Mouse (Mus musculus) forebrain, embryonic 15.5 days (tissue): ENCODE measurements around the gene Hivep1. TPM values are rescaled to one million over a fixed set of nuclear protein-coding genes. Genes with fewer than 3 reads are reported as not detected.
A peak's percentile ranks its signal among the peaks of the same experiment; 100 is the strongest.

Experiments used
- ATAC-seq: fragments of 200-750 bp; cut with Nextera tagmentation; replicated peaks from 2 replicates; pipeline ENCODE4 v1.8.0; 2017; ENCODE audit warnings: mild to moderate bottlenecking, moderate TSS enrichment, moderate library complexity
- H3K27ac ChIP-seq: fragments of 300-500 bp; sonication (generic); replicated peaks from 2 replicates; pipeline ENCODE4 v1.5.1; 2015; ENCODE audit warnings: mild to moderate bottlenecking, inconsistent platforms
- H3K27me3 ChIP-seq: fragments of 300-500 bp; sonication (generic); 2 replicates; pipeline ENCODE4 v1.6.1; 2015; ENCODE audit warnings: inconsistent platforms
- H3K36me3 ChIP-seq: fragments of 300-500 bp; sonication (generic); 2 replicates; pipeline ENCODE4 v1.6.1; 2015; ENCODE audit warnings: mild to moderate bottlenecking, inconsistent platforms
- H3K4me1 ChIP-seq: fragments of 300-500 bp; sonication (generic); 2 replicates; pipeline ENCODE4 v1.6.1; 2015; ENCODE audit warnings: inconsistent platforms
- H3K4me2 ChIP-seq: fragments of 300-500 bp; sonication (generic); replicated peaks from 2 replicates; pipeline ENCODE4 v1.6.1; 2015; ENCODE audit warnings: mild to moderate bottlenecking, inconsistent platforms
- H3K4me3 ChIP-seq: fragments of 300-500 bp; sonication (generic); 2 replicates; pipeline ENCODE4 v1.5.1; 2015; ENCODE audit warnings: mild to moderate bottlenecking, inconsistent platforms
- H3K9ac ChIP-seq: fragments of 300-500 bp; sonication (generic); replicated peaks from 2 replicates; pipeline ENCODE4 v1.6.1; 2015; ENCODE audit warnings: mild to moderate bottlenecking, inconsistent platforms
- H3K9me3 ChIP-seq: fragments of 300-500 bp; sonication (generic); 2 replicates; pipeline ENCODE4 v1.6.1; 2016; ENCODE audit warnings: inconsistent platforms
- WGBS: fragments of 180-500 bp; shearing (Covaris S2); methylation state at CpG from one replicate; pipeline ENCODE4 v1.1.7; 2015; ENCODE audit warnings: mixed read lengths; 5-methylcytosine and 5-hydroxymethylcytosine counted together
- polyA plus RNA-seq: library from polyadenylated mRNA; unstranded; fragments of >200 nt; fragmentation: Nextera tagmentation; extraction: Ambion mirVana; gene quantifications from 2 replicates; pipeline ENCODE4 v1.2.1, GENCODE M21; 2015

Gene Hivep1
- polyA plus RNA-seq, 1 experiment from 2014 or later: 21.9 TPM

DNA sequence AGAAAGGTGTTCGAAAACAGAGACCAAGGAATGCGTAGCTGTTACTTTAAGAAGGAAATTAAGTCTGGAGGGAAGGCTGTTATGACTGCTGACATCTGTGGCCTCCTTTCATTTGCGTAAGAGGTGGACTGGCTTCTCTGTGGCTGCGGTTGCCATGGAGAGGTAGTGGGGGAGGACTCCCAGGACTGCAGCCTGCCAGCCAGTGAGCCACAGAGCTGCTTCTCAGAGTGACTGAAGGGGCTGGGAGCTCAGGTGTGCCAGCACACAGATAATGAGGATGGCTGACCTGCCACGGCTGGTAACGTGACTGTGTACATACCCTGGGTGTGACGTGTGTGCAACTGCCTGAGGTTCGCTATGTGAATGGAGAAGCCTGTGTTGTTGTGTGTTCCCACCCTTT lies 51.2 kb downstream of the Hivep1 start:
- ATAC-seq: peak; percentile 90
- 12% methylated on average over 8 of the region's 8 CpGs for WGBS
- Histone ChIP-seq H3K4me1 (peaks cover 32% of the 10 kb centered on the region), H3K9me3 (no peaks in the 10 kb centered on the region), H3K9ac (peak overlapping the region; percentile 23; the same call in 1 of the 2 replicates), H3K4me3 (peak overlapping the region; percentile 15), H3K36me3 (no peaks in the 10 kb centered on the region), H3K4me2 (peak overlapping the region; percentile 24), H3K27me3 (no peaks in the 10 kb centered on the region), H3K27ac (peak overlapping the region; percentile 65)

DNA sequence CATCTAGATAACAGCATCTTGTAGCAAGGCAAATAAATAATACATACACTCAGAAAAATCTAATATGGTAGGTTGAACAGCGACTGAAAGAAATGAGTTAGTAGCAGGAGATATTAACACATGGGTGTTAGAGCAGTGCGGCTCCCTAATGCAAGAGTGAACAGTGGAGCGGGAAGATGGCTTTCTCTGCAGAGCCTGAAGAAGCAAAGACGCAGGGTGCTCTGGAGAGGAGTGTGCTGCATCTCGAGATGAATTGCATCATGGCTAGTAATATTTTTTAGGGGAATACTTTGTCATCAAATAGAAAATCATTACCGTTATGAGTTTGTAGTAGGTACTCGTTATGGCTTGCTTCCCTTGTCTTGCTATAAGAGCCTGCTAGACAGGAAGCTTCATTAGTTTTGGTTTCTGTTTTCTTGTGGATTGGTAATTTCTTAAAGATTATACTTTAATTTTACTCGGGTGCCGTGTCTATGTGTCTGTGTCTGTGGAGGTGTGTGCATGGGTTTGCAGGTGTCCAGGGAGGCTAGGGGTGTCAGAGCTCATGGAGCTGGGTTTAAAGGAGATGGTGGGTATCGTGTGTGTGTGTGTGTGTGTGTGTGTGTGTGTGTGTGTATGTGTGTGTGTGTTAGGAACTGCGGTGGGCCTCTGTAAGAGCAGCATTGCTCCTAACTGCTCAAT lies 51.8 kb downstream of the Hivep1 start:
- Histone ChIP-seq H3K9ac (peak overlapping the region; percentile 23; the same call in 1 of the 2 replicates), H3K27me3 (no peaks in the 10 kb centered on the region), H3K4me2 (peak overlapping the region; percentile 24), H3K4me1 (peaks cover 32% of the 10 kb centered on the region), H3K36me3 (no peaks in the 10 kb centered on the region), H3K9me3 (no peaks in the 10 kb centered on the region), H3K27ac (peak overlapping the region; percentile 65), H3K4me3 (peak overlapping the region; percentile 15; the same call in 1 of the 2 replicates)
- WGBS: 61% methylated on average over 11 of the region's 11 CpGs
- peak; percentile 71; the same call in 1 of the 2 replicates for ATAC-seq

DNA sequence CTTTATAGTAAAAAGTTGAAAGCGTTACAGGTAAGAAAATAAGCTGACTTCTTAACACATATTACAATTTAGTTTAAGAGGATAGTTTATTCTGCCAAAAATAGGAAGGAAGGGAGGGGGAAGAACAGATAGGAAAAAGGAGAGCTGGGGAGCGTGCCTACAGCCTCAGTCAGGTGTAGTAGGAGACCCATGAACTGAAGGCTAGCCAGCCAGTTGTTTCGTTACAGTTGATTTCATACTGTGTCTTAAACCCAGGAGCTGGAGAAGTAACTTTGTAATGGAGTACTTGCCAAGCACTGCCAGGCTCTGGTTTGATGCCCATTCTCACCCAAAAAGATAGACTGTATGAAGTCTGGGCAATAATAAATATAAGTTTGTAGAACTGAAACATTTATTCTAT lies 52.5 kb downstream of the Hivep1 start:
- Histone ChIP-seq H3K36me3 (no peaks in the 10 kb centered on the region), H3K4me3 (no peak overlapping the region), H3K27me3 (no peaks in the 10 kb centered on the region), H3K4me2 (no peak overlapping the region), H3K4me1 (peaks cover 32% of the 10 kb centered on the region), H3K27ac (no peak overlapping the region), H3K9ac (no peak overlapping the region), H3K9me3 (no peaks in the 10 kb centered on the region)
- 86% methylated on average over 3 of the region's 3 CpGs for WGBS
- no peak for ATAC-seq

DNA sequence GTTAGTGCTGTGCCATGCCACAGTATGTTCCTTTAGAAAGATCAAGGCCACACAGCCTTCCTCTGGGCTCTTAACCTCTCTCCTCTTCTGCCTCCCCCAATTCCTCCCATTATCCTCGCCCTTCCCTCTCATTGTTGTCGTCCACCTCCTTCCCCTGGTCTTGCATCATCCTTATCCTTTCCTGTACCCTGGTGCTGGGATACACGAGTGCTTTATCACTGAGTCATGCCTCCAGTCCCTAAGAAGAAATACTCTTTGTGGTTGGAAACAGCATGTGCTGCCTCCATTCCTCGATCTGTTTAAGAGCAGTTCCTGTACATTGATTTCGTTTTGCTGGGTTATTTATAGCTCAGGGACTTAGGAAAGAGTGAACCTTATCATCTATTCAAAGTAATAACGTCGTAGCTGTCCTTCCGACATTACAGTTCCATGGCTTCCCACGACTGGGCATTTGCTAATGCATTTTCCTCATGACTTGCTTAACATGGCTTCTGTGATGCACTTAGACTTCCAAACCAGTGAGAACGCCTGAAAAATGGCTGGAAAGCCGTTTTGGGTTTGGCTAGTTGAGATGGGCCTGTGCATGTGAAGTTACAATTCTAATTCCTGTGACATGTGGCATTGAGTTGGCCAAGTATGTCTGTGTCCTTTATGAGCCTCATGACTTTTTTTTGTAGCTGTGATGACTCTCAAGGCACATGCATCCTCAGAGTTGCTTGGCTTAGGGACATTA lies 56.8 kb downstream of the Hivep1 start:
- Histone ChIP-seq H3K4me3 (no peak overlapping the region), H3K4me2 (no peak overlapping the region), H3K27ac (no peak overlapping the region), H3K9ac (no peak overlapping the region), H3K36me3 (no peaks in the 10 kb centered on the region), H3K9me3 (no peaks in the 10 kb centered on the region), H3K27me3 (no peaks in the 10 kb centered on the region), H3K4me1 (peaks cover 3% of the 10 kb centered on the region)
- ATAC-seq: no peak
- WGBS: 85% methylated on average over 11 of the region's 11 CpGs

DNA sequence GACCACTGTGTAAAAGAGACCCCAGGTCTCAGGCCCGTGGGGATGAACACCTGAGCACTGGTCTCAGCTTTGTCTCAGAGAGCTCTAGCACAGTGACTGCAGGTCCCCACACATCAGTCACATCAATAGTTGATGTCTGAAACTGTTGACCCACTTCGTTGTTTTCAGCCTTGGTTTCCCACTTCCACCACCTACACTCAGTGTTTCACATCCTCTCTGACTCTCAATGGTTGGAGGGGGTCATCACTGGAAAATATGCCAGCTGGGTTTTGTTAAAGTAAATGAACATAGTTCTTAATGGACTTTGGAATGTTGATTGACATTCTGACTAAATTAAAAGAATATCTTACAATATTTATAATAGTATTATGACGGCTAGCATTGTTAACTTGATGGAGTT lies 58.6 kb downstream of the Hivep1 start:
- ATAC-seq: no peak

DNA sequence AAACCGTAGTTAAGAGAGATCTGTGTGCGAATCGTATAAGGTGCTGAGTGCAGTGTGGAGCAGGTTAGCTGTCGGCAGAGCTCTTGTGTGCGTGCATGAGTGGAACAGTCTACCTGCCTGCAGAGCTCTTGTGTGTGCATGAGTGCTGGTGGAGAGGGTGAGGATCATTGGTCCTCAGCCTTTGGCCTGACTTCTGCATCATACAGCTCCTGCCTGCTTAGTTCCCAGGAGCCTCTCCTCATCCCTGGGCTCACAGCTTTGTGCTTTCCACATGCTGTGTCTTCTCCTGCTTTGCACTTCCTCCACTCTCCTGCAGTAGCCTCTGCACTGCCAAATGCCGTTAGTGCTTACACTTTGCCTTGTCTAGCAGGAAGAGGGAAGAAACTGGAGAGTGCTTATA lies 60.2 kb downstream of the Hivep1 start:
- 82% methylated on average over 6 of the region's 6 CpGs for WGBS
- H3K4me2 ChIP-seq: no peak overlapping the region
- H3K9me3 ChIP-seq: no peaks in the 10 kb centered on the region
- no peak overlapping the region for H3K9ac ChIP-seq
- H3K4me3 ChIP-seq: no peak overlapping the region
- no peaks in the 10 kb centered on the region for H3K27me3 ChIP-seq
- H3K36me3 ChIP-seq: no peaks in the 10 kb centered on the region
- no peak overlapping the region for H3K27ac ChIP-seq
- no peak for ATAC-seq
- H3K4me1 ChIP-seq: no peaks in the 10 kb centered on the region

More for the DNA sequence above, 58.6 kb downstream of the Hivep1 start:
- Histone ChIP-seq H3K4me2 (no peak overlapping the region), H3K36me3 (no peaks in the 10 kb centered on the region), H3K9me3 (no peaks in the 10 kb centered on the region), H3K9ac (no peak overlapping the region), H3K4me3 (no peak overlapping the region), H3K27ac (no peak overlapping the region), H3K4me1 (no peaks in the 10 kb centered on the region), H3K27me3 (no peaks in the 10 kb centered on the region)
- WGBS: 86% methylated on average over 3 of the region's 3 CpGs

DNA sequence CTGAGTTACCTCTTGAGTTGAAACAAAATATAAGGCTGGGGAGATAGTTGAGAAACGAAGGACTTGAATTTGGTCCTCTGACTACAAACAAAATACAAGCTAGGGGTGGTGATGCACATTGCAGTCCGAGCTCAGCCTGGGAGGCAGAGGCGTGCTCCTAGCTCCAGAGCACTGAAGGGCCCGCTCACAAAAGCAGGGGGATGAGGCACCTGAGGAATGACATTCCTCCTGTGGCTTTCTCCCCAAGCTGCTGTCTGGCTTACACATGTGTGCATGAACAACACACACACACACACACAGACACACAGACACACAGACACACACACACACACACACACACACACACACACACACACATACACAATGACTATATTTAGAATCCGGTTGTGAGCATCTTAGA lies 60.9 kb downstream of the Hivep1 start:
- H3K36me3 ChIP-seq: no peaks in the 10 kb centered on the region
- H3K27ac ChIP-seq: no peak overlapping the region
- H3K9me3 ChIP-seq: no peaks in the 10 kb centered on the region
- H3K4me3 ChIP-seq: no peak overlapping the region
- no peak for ATAC-seq
- no peaks in the 10 kb centered on the region for H3K27me3 ChIP-seq
- no peak overlapping the region for H3K4me2 ChIP-seq
- no peak overlapping the region for H3K9ac ChIP-seq
- 71% methylated on average over 5 of the region's 5 CpGs for WGBS
- H3K4me1 ChIP-seq: no peaks in the 10 kb centered on the region

DNA sequence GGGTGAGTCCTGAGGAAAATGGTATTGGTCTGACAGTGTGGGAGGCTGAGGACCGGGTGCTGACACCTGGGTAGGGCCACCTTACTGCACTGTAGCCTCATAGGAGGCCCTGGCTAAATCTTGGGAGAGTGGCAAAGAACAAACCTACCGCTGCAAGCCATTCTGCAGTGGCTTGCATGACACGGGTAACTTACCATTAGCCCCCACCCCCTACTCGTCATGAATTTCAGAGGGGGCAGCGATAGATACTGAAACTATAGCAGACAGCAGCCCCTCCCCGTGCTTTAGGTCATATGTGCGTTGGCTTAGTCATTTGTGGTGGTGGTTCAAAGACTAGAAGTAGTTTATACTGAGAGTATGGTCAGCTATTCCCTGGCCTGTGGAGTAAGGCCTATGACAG lies 61.8 kb downstream of the Hivep1 start:
- H3K9me3 ChIP-seq: no peaks in the 10 kb centered on the region
- H3K36me3 ChIP-seq: no peaks in the 10 kb centered on the region
- no peak overlapping the region for H3K4me3 ChIP-seq
- H3K4me2 ChIP-seq: no peak overlapping the region
- no peaks in the 10 kb centered on the region for H3K27me3 ChIP-seq
- WGBS: 91% methylated on average over 7 of the region's 7 CpGs
- no peak overlapping the region for H3K9ac ChIP-seq
- H3K4me1 ChIP-seq: no peaks in the 10 kb centered on the region
- no peak for ATAC-seq
- H3K27ac ChIP-seq: no peak overlapping the region

DNA sequence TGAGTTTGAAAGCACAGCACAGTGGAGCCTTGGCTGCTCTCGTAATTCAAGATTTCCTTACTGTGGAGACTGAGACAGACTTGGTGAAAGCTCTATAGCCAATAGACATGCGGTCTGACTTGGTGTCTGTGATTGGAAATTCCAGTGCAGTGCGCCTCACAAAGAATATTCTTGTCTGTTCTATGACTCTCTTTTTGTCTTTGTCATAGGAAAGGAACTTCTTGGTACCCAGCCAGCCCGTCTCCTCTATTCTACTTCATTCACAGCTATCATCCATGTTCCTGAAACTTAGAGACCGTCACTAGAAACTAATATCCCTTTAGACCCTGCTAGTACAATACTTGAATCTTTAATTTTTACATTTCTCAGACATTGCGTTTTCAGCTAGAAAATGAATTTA lies 64.5 kb downstream of the Hivep1 start:
- no peaks in the 10 kb centered on the region for H3K36me3 ChIP-seq
- H3K27me3 ChIP-seq: no peaks in the 10 kb centered on the region
- WGBS: 87% methylated on average over 6 of the region's 6 CpGs
- no peak for ATAC-seq
- H3K9ac ChIP-seq: no peak overlapping the region
- no peaks in the 10 kb centered on the region for H3K9me3 ChIP-seq
- H3K4me3 ChIP-seq: no peak overlapping the region
- no peak overlapping the region for H3K27ac ChIP-seq
- no peaks in the 10 kb centered on the region for H3K4me1 ChIP-seq
- H3K4me2 ChIP-seq: no peak overlapping the region

DNA sequence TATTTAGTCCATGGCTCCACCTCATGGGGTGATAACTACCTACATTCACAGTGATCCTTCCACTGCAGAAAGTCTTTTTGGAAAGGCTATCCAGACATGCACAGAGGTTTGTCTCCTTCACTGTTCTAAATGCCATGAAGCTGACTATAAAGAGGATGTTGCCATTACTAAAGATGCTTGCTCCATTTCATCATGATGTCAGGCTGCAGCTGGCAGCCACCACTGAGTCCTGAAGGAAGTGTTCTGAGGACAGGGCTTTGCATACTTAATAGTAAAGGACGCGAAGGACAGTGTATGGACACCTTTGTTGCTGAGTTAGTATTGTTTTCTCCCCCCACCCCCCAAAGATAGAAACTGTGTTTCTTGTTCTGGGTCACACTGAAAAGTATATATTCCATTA lies 67.2 kb downstream of the Hivep1 start:
- WGBS: 87% methylated on average over 2 of the region's 2 CpGs
- no peak for ATAC-seq
- Histone ChIP-seq H3K4me2 (no peak overlapping the region), H3K27ac (no peak overlapping the region), H3K27me3 (no peaks in the 10 kb centered on the region), H3K4me3 (no peak overlapping the region), H3K4me1 (no peaks in the 10 kb centered on the region), H3K9me3 (no peaks in the 10 kb centered on the region), H3K9ac (no peak overlapping the region), H3K36me3 (peaks cover 2% of the 10 kb centered on the region; the same call in 1 of the 2 replicates)

DNA sequence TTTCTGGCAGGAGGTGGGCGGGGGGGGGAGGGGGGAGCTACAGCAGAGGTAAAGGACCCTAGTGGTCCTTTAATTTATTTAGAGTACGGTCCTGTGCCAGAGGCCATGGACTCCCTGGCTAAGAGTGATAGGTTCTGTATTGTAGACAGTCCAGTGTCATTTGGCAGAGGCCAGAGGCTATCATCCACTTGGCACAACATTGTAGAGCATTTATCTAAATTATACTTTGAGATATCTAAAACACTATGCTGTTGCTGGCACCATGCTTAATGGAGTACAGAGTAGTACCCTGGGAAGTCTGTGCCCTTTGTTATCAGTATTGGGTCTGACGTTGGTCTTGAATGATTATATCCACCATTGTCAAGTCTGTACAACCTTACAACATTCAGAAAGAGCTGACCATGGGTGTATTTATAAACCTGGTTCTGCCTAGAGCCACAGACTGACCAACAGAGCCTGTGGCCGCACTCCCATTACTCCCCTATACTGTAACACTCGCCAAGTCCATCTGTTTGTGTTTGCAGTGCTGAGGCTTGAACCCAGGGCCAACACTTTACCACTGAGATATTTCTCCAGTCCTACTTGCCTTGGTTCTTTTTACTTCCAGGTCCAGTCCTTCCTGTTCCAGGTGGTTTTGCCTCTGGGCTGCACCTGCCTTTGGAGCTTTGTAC lies 69.4 kb downstream of the Hivep1 start:
- Histone ChIP-seq H3K4me3 (no peak overlapping the region), H3K9ac (no peak overlapping the region), H3K4me2 (no peak overlapping the region), H3K27me3 (no peaks in the 10 kb centered on the region), H3K4me1 (no peaks in the 10 kb centered on the region), H3K27ac (no peak overlapping the region), H3K9me3 (no peaks in the 10 kb centered on the region), H3K36me3 (peaks cover 2% of the 10 kb centered on the region; the same call in 1 of the 2 replicates)
- 81% methylated on average over 5 of the region's 5 CpGs for WGBS
- ATAC-seq: 0 out of 2 replicates have a peak, but pooled peaks have one; percentile 51
